Mouse (Mus musculus): ENCODE measurements around the gene Gas2. TPM values are rescaled to one million over a fixed set of nuclear protein-coding genes. Genes with fewer than 3 reads are reported as not detected.

Gas2 gene
- polyA plus RNA-seq, 1 experiment from 2014 or later: 156 TPM

DNA sequence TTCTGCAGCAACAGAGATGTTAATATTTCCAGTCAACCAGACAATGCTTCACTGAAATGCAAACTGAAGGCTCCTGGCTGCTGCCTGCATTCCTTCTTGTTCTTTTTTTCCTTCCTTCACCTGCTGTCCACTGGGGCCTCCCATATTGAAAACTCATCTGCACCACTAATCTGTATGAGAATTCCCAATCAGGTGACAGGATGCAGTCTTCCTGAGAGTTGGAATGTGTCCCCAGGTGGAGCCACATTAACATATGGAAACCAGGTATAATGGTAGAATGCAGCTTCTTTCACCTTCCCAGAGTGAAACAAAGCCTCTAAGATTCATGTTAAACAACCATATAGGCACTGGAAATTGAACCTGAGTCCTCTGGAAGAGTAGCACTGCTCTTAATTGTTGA, 96.0 kb downstream of the Gas2 start:
- TF ChIP-seq CTCF (IDR thresholded peaks at IDR 0.05; ENCODE audit: low read depth): no peak
- H3K4me1 ChIP-seq (replicated peaks; ENCODE audit: insufficient read depth, low read length): no peaks in the 10 kb centered on the region
- ATAC-seq (replicated peaks; ENCODE audit: low FRiP score, low read depth) (no peak), DNase-seq (ENCODE audit: low spot score) (no peak)
- H3K27ac ChIP-seq: no peak overlapping the region
- no peaks in the 10 kb centered on the region for H3K9me3 ChIP-seq (replicated peaks; ENCODE audit: low read length)
- H3K27me3 ChIP-seq (ENCODE audit: insufficient read depth, low read length): no peaks in the 10 kb centered on the region
- 0 out of 2 replicates have a peak, but pooled peaks cover under 1% of the 10 kb centered on the region for H3K36me3 ChIP-seq (ENCODE audit: insufficient read depth, low read length)
- H3K4me2 ChIP-seq (ENCODE audit: low read length): no peak overlapping the region
- no peak overlapping the region for H3K4me3 ChIP-seq (replicated peaks; ENCODE audit: low read depth, low read length)
- no peak overlapping the region for H3K9ac ChIP-seq (ENCODE audit: low read depth, low read length)

- WGBS: 66% methylated on average over 6 of the region's 6 CpGs
Observed at GRCm38 (mm10) chr7:51960698-51961374, 99.0 kb downstream of the Gas2 start.

GRCm38 (mm10) chr7:51962219-51962952, 100.6 kb downstream of the Gas2 start:
- Histone ChIP-seq H3K27ac (no peak overlapping the region), H3K4me3 (replicated peaks; ENCODE audit: low read depth, low read length) (no peak overlapping the region), H3K4me2 (ENCODE audit: low read length) (no peak overlapping the region), H3K9me3 (replicated peaks; ENCODE audit: low read length) (no peaks in the 10 kb centered on the region), H3K36me3 (ENCODE audit: insufficient read depth, low read length) (no peaks in the 10 kb centered on the region), H3K4me1 (replicated peaks; ENCODE audit: insufficient read depth, low read length) (no peaks in the 10 kb centered on the region), H3K9ac (ENCODE audit: low read depth, low read length) (no peak overlapping the region), H3K27me3 (ENCODE audit: insufficient read depth, low read length) (no peaks in the 10 kb centered on the region)
- no peak for TF ChIP-seq CTCF (IDR thresholded peaks at IDR 0.05; ENCODE audit: low read depth)
- ATAC-seq (replicated peaks; ENCODE audit: low FRiP score, low read depth): no peak
- WGBS: 45% methylated on average over 10 of the region's 10 CpGs
- no peak for DNase-seq (ENCODE audit: low spot score)

More at GRCm38 (mm10) chr7:51960698-51961374, 99.0 kb downstream of the Gas2 start:
- Histone ChIP-seq H3K4me3 (replicated peaks; ENCODE audit: low read depth, low read length) (no peak overlapping the region), H3K4me2 (ENCODE audit: low read length) (no peak overlapping the region), H3K27me3 (ENCODE audit: insufficient read depth, low read length) (no peaks in the 10 kb centered on the region), H3K27ac (no peak overlapping the region), H3K9ac (ENCODE audit: low read depth, low read length) (no peak overlapping the region), H3K36me3 (ENCODE audit: insufficient read depth, low read length) (no peaks in the 10 kb centered on the region), H3K9me3 (replicated peaks; ENCODE audit: low read length) (no peaks in the 10 kb centered on the region), H3K4me1 (replicated peaks; ENCODE audit: insufficient read depth, low read length) (no peaks in the 10 kb centered on the region)
- ATAC-seq (replicated peaks; ENCODE audit: low FRiP score, low read depth) (no peak), DNase-seq (ENCODE audit: low spot score) (no peak)
- no peak for TF ChIP-seq CTCF (IDR thresholded peaks at IDR 0.05; ENCODE audit: low read depth)

- Histone ChIP-seq H3K9ac (ENCODE audit: low read depth, low read length) (no peak overlapping the region), H3K36me3 (ENCODE audit: insufficient read depth, low read length) (no peaks in the 10 kb centered on the region), H3K27ac (no peak overlapping the region), H3K4me3 (replicated peaks; ENCODE audit: low read depth, low read length) (no peak overlapping the region), H3K4me1 (replicated peaks; ENCODE audit: insufficient read depth, low read length) (no peaks in the 10 kb centered on the region), H3K4me2 (ENCODE audit: low read length) (no peak overlapping the region), H3K9me3 (replicated peaks; ENCODE audit: low read length) (no peaks in the 10 kb centered on the region), H3K27me3 (ENCODE audit: insufficient read depth, low read length) (no peaks in the 10 kb centered on the region)
- DNase-seq (ENCODE audit: low spot score) (no peak), ATAC-seq (replicated peaks; ENCODE audit: low FRiP score, low read depth) (no peak)
- TF ChIP-seq CTCF (IDR thresholded peaks at IDR 0.05; ENCODE audit: low read depth): no peak
- 72% methylated on average over 7 of the region's 7 CpGs for WGBS
Observed at GRCm38 (mm10) chr7:51964681-51965080, 102.9 kb downstream of the Gas2 start.

- Histone ChIP-seq H3K4me1 (replicated peaks; ENCODE audit: insufficient read depth, low read length) (no peaks in the 10 kb centered on the region), H3K27me3 (ENCODE audit: insufficient read depth, low read length) (no peaks in the 10 kb centered on the region), H3K4me2 (ENCODE audit: low read length) (no peak overlapping the region), H3K9me3 (replicated peaks; ENCODE audit: low read length) (no peaks in the 10 kb centered on the region), H3K27ac (no peak overlapping the region), H3K36me3 (ENCODE audit: insufficient read depth, low read length) (no peaks in the 10 kb centered on the region), H3K9ac (ENCODE audit: low read depth, low read length) (no peak overlapping the region), H3K4me3 (replicated peaks; ENCODE audit: low read depth, low read length) (no peak overlapping the region)
- no peak for TF ChIP-seq CTCF (IDR thresholded peaks at IDR 0.05; ENCODE audit: low read depth)
- WGBS: 80% methylated on average over 4 of the region's 4 CpGs
- ATAC-seq (replicated peaks; ENCODE audit: low FRiP score, low read depth): no peak
- no peak for DNase-seq (ENCODE audit: low spot score)
Observed at GRCm38 (mm10) chr7:51967581-51967980, 105.8 kb downstream of the Gas2 start.

DNA sequence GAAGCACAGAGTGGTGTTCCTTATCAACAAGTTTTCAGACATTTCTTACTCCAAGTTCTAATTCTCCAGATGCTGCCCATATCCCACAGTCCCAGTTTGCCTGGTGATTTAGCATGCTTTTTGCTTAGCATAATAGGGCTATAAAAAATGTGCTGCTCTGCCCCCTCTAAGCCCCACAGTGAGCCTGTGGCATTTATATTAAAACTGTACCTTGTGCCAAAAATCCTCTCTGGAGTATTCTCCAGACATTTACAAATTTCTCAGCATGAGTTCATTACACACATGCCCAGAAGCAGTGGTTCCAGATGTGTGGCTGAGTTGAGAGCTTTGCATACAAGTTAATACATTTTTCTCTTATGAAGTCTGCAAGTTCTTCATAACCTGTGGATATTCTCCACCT, 107.6 kb downstream of the Gas2 start:
- Histone ChIP-seq H3K27ac (no peak overlapping the region), H3K9me3 (replicated peaks; ENCODE audit: low read length) (no peaks in the 10 kb centered on the region), H3K36me3 (ENCODE audit: insufficient read depth, low read length) (no peaks in the 10 kb centered on the region), H3K27me3 (ENCODE audit: insufficient read depth, low read length) (no peaks in the 10 kb centered on the region), H3K4me2 (ENCODE audit: low read length) (no peak overlapping the region), H3K4me3 (replicated peaks; ENCODE audit: low read depth, low read length) (no peak overlapping the region), H3K4me1 (replicated peaks; ENCODE audit: insufficient read depth, low read length) (no peaks in the 10 kb centered on the region), H3K9ac (ENCODE audit: low read depth, low read length) (no peak overlapping the region)
- TF ChIP-seq CTCF (IDR thresholded peaks at IDR 0.05; ENCODE audit: low read depth): no peak
- no peak for ATAC-seq (replicated peaks; ENCODE audit: low FRiP score, low read depth)
- DNase-seq (ENCODE audit: low spot score): no peak

Measured in kidney, postnatal 0 days (tissue).